Mouse (Mus musculus) mouse trophoblast stem cell (cell line): ENCODE data around the gene Scn5a.

ENCODE experiments used
- in situ Hi-C, 2 experiments: fragments of 300-500 bp; cut with MseI, MboI; formaldehyde crosslinking; loops; 2 replicates in 1 of 2; 3 replicates in 1 of 2; pipeline ENCODE4 v1.15.1; 2025

The Scn5a gene

DNA sequence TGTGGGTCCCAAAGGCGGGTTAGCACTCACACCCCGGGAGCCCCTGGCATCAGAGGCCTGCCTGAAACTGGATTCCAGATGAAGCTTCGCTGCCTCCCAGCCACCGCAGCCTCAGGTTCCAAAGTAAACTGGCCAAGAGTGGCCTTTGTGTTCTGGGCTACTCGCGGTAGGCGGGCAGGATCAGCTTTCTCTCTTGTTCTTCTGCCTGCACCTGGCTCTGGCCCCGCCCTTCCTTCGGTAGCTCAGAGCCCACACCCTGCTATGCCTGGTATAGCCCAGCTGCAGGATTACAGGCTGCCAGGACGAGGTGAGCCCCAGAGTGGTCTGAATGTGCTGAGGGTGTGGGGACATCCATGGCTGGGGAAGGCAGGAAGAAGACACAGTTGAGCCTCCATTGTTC, 12.6 kb downstream of the Scn5a start:
- in situ Hi-C loops = no loop called here

DNA sequence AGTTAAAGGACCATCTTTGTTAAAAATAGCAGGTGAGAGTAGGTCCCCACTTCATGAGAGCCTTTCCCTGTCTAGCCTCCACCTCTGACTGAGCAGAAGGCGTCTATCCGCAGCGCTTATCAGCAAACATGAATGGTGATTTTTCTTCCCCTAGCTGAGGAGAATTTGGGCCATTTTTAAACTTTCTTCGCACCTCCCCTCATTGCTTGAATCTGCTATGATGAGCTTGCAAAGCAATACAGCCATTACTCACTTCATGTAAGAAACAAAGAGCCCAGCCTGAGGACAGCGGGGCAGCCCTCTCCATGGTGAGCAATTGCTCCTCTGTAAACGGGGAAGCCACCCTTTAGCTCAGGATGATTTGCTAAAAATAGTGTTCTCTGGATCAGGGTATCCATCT, 14.0 kb downstream of the Scn5a start:
- in situ Hi-C loops = no loop called here

DNA sequence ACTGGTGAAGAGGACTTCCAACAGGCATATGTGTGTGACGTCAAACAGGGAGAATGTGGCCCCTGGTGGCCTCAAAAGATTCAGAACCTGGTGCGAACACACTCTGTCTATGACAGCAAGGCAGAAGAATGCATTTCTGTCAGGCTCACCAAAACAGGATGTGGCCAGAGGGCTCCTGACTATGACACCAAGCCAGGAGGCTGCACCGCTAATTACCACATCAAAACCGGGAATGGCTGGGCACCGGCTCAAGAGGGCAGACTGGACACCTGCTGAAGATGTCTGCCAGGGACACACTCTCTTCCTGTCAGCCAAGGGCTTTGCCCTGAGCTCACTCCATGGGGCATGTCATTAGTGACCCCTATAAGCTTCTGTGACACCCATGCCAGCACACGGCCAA, 15.2 kb downstream of the Scn5a start:
- in situ Hi-C loops = no loop called here

DNA sequence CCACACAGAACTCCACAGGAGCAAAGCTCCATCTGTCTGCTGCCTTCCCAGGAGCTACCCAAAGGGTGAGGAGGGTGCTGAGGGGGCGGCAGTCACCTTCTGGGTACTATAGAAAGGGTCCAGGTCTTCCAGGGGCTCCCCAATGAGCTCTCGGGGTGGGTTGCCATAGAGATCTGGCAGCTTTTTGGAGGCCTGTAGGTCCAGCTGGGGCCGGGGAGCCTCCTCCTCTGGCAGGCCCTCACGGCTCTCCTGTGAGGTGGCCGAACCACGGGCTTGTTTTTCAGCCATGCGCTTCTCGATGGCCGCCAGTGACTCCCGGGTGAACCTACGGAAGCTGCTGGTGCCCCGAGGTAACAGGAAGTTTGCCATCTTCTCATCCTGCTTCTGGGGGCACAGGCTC, 16.6 kb downstream of the Scn5a start:
- in situ Hi-C loops = no loop called here

DNA sequence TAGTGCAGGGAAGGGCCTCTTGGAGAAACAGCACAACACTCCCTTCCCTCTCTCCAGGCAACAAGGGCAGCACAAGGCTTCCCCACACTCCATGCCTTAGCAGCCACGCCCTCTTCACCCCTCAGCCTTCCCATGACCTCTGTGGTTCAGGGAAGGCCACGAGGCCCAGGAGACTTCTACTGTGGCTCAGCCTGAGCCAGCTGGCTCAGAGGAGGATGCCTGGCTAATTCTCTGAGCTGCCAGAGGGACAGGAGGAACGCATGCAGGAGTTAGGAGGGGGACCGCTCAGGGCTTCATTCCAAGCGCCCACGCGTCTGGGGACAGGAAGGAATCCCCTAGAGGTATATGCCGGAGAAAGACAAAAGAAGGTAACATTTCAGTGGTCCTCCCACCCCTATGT, 17.1 kb downstream of the Scn5a start:
- in situ Hi-C loops = no loop called here

DNA sequence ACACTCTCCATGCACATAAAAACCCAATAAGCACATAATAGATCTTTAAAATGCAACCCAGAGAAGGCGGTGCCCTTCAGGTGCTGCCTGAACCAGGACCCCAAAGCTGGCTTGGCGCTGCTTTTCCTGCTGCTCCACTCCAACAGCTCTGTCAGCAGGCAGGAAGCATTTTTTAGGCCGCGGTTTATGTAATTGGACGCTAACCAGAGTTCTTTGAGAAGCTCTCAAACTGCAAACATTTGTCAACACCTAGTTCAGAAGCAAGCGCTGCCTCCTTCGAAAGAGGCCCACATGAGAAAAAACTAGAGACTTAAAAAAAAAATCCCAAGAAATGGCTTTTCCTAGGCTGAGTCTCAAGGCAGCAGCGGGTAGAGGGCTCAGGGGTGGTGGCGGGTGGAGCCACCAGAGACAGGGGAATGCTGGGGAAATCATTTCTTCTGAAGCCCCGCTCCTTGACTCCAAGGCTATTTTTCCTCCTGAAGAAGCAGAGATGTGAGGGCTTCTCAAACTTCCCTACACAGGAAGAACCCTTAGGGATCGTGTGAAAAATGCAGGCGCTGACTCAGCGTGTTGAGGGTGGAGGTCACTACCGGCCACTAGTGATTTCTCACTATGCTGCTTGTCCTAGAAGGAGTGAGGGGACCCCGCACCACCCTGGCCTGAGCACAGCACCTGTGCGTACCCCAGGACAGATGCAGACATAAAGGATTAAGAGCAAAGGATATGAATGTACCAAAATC, 19.1 kb downstream of the Scn5a start:
- in situ Hi-C loops = no loop called here

DNA sequence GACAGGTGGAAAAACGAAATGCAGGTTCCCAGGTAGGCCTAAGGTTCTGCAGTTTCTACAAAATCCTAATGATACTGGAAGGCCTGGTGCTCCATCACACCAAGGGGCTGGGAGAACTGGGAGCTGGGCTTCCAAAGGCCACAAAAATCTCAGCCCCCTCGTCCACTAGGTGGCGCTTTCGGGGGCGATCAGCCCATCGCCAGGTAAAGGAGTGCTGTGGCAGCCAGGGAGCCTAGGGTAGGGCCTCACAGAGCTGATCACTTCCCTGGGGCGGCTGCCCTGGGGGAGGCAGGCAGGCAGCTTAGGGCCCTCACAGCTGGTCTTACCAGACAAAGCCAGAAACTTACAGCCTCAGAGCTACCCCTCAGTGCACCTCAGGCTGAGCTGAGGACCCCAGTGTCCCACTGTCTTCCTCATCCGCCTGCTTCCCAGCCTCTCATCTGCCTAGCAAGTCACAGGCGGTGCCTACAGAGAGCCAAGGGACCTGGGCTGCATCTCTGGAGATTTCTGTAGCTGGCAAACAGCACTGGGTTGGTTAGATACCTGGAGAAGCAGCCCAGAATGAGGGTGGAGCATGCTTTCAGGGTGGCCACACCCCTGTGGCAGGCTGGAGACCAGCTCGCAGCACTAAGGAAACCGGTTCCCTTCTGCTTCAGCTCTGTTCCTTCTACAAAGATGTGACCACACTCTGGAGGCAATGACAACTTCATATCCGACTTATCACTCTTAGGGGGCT, 20.5 kb downstream of the Scn5a start:
- in situ Hi-C loops = no loop called here

DNA sequence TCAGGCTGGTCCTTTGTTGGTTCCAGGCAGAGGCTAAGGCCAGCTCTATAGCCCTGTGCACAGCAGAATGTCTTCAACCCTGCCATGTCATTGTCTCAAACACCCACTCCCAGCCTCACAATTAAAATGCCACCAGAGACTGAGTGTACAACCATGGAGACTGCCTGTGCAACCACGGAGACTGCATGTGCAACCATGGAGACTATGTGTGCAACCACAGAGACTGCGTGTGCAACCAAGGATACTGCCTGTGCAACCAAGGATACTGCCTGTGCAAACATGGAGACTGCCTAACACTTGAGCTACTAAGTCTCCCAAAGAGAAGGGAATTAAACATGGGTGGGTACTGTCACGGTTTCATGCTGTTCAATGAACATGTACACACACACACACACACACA, 22.8 kb downstream of the Scn5a start:
- in situ Hi-C loops = no loop called here

DNA sequence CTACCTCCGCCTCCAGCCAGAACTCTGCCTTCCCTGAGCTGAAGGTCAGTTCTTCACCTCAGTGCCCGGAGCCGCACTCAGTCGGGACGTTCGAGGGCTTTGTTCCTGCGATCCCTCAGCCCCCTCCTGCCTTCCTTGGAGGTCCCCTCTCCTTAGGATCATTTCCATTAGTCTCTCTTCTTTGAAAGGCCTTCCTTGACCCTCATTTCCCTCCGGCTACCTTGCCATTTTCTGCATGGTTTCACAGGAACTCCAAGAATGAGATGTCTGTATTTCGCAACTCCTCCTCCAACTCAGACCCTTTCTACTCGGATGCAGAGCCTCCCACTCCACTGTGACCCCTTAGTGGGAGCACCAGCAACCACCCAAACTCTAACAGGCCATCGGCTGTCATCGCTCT, 31.3 kb downstream of the Scn5a start:
- in situ Hi-C loops = no loop called here

DNA sequence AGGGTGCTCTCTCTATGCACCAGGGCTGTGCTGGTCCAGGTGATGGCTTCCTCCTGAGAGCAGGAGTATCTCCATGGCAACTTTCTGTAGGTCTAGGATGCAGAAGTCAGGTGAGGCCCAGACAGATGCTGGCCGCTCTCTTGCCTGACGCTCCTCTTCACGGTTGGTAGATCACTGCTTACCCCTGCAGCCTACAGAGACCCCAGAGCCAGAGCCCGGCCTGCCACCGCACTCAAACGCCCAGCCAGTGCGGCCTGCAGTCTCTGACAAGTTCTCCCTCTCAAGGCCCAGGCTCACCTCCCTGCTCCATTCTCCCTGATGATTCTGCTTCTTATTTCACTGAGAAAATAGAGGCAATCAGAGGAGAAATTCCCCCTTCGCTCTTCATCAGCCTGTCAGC, 31.7 kb downstream of the Scn5a start:
- in situ Hi-C loops = no loop called here

DNA sequence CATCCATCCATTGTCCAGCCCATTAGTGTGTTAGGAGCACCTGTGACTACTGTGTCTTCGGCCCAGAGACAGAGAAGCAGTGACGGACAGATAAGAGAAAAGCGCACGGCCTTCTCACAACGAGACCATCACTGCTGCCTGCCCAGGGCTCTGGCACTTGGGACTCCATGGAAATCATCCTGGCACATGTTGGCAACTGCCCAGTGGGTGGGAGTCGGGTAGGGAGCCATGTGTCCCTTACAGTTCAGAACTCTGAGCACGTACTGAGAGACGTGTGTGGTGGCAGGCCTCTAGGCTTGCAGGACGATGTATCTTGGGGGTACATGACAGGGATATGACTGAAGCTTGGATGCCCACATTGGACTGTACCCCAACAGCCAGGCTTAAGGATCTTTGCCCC, 38.1 kb downstream of the Scn5a start:
- in situ Hi-C loops = no loop called here

DNA sequence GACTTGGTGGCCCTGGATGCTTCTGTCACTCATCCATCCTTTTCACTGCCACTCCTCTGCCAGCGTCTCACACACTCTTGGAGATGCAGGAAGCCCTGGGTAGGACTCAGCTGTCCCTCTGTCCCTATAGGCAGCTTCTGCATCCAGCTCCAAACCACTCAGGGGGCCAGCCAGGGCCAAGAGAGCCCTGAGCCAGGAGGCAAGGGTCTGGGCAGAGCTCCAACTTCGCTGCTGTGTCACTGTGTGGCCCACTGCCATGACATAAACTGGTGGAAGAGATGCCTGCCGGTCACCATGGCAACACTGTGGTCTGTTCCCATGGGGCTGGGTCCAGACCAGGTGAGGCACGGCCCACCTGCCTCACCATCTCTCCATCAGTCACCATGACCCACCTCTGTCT, 41.0 kb downstream of the Scn5a start:
- in situ Hi-C loops = no loop called here

DNA sequence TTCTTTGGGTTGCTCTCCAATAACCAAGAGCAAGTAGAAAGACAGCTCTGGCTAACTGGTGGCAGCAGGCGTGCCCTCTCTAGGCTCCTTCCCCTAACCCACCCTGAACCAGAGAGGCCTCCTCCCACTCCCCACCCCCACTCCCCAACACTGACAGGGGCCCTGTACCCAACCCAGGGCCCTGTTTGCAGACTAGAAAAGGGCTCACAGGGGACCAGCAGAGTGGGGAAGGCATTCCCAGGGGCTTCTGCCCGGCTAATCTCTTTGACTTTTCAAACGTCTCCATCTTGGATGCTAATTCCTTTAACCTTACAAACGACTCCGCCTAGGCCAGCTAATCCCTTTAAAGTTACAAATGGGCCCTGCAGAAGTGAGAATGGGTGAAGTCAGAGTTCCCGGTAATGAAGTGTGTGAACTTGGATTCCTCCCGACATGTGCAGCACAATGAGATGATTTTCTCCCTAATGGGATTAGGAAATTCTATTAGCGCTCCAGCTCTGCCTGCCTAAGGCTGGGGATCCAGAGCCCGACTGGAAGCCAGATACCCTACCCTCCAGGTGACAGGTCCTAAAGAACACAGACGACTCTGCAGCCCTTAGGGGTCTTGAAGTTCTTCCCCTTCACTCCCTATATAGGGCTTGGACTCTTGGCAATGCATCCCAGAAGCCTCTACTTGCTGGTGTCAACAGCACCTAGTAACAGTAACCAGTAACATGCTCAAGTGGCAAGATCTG, 47.0 kb downstream of the Scn5a start:
- in situ Hi-C loops = no loop called here

DNA sequence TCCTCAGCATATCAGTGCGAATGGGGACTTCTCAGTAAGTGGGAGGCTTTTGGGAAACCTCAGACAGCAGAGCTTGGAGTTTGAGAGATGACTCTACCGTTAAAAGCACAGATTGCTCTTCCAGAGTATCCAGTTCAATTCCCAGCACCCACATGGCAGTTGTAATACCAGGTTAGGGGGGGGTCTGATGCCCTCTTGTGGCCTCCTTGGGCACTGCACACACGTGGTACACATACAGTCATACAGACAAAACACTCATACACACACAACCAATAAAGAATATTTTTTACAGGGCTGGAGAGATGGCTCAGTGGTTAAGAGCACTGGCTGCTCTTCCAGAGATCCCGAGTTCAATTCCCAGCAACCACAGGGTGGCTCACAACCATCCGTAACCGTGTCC, 54.3 kb downstream of the Scn5a start:
- in situ Hi-C loops = no loop called here

DNA sequence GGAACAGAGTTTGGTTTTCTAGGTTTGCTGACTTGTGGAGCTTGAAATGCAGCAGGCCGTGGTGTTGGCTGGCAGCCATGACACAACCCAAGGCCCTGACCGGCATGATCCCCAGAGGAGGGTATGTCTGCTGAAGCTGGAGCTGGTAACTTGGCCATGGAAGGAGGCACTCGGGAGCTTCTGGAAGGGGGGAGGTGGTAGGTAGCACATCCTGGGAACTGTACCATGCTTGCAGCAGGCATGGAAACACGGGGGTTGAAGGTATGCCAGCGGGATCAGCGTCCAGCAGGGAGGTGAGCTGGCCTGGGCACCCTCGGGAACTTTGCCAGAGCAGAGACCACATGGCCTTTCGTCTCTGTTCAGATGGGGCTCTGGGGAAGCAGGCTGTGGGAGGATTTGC, 55.5 kb downstream of the Scn5a start:
- in situ Hi-C loops = no loop called here

DNA sequence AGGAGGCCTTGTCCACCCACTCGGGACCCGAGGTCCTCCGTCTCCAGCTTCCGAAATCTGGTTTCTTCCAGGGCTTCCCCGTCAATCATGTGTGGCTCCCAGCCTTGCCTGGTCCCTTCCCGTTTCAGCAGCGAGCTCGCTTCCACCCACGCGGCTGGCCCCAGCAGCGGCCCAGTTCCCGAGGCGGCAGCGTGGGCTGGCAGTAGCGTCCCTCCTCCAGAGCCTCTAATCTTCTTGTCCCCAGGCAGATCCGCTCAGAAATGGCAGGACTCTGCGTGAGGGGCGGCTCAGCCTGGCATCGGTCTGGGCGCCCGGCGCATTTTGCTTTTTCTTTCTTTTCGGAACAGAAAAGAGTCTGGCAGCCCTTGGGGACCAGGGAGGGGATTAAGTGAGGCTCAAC, 59.7 kb downstream of the Scn5a start:
- in situ Hi-C loops = no loop called here

DNA sequence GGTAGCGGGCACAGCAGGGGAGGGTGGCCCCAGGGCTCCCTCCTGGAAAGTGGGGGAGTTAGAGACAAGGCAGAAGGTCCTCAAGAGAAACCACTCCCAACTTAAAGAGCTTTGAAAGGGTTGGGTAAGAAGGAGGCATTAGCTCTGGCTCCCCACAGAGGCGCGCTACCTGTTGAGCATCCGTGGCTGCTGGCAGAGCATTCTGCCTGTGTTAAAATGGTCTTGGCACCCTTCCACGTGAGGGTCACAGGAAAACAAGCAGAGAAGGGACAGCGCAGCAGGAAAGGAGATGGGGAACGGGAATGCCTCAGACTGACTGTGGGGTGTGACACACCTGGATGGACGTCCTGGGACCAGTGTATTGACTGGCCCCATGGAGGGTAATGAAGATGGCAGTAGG, 60.6 kb downstream of the Scn5a start:
- in situ Hi-C loops = no loop called here

DNA sequence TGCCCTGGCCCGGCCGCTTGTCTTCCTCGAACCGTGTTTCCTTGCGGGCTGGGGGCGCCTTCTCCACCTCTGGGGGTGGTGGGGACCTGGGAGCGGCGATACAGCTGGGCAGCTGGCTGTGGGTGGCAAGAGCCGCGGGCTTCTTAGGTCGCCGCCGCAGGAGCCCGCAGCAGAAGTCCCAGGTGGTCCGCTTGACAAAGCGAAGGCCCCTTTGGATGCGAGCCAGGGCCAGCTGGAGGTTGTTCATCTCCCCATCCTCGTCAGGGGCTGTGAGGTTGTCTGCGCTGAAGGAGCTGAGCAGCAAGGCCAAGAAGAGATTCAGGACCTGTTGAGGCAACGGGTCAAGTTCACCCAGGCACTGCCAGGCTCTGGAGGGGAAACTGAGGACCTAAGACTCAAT, 61.3 kb downstream of the Scn5a start:
- in situ Hi-C loops = no loop called here

DNA sequence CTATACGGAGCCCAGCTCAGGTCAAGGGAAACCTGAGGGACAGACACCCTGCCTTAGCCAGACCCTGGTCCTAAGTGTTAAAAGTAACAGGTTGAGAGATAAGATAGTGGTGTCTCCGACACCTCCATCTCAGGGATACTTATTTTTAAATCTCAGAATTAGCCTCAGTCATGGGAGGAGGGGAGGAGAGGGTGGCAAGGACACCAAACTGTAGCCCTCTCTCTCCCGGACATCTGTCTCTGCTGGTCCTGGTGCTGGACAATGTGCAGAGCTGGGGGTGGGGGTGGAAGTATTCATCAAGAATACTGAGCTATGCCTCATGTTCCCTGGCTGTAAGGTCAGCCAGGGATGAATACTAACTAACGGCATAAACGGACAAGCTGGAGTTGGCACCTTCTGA, 62.0 kb downstream of the Scn5a start:
- in situ Hi-C loops = no loop called here

DNA sequence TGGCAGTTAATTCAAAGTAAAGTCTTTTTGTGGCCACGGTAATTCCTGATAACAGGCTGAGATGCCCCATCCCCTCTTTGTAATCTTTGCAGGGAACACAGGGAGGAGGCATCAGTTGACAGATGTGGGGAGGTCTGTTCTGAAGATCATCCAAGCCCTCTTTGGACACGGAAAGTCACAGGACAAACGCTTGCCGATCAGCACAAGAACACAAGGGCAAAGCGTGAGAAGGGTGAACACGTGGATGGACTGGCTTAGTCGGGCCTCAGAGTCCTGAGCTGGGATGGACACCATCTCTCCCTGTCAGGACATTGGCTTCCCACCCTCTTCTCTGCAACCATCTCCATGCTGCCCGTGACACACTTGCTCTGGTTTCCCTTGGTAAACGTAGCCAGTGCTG, 63.4 kb downstream of the Scn5a start:
- in situ Hi-C loops = no loop called here

DNA sequence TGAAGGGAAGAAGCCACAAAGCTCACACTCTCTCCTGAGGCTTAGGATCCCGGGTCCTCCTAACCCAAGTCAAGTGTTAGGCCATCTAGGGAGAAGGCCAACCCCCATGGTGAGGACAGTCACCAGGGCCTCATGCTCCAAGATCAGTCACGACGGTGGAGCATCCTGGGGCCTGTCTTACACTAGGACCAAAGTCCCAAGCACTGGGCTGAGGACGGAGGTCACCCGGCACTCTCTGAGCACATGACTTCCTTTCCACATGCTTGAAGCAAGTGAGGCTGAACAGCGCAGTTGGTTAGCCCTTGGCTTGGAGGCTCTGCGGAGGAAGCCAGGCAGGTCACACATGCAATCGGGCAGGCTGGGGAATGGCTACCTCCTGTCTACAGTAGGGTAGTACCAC, 63.8 kb downstream of the Scn5a start:
- in situ Hi-C loops = no loop called here

DNA sequence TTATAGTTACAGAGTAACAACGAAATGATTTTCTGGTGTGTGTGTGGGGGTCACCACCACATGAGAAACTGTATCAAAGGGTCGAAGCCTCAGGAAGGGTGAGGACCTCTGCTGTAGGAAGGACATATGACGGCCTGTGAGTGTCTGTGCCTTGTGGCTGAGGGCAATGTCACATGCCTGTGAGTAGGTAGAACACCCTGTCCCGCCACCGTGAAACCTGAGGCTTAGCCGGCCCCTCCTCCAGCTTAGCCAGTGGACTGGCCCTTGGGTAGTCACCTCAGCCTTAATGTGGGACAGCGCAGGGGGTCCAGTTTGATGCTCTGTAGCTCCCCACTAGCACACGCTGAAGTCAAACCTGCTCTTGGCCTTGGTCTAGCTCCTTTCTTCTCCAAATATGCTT, 65.0 kb downstream of the Scn5a start:
- in situ Hi-C loops = no loop called here

DNA sequence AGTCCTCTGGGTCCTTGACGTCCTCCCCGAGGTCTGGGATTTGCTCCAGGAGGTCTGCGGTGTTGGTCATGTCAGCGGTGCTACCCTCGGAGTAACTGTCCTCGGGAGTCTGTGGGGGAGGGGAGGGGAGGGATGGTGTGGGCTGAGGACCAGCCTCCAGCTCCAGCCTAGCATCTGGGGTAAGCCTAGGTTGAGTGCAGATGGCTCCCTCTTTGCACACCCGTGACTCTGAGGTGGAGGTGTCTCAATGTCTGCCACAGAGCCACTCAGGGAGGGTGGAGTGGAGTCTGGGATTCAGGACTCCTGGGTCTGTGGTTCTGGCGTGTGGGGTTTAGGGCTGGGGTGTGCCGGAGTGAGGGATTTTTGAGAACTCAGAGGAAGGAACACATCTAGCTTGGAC, 65.8 kb downstream of the Scn5a start:
- in situ Hi-C loops = no loop called here
